Mouse (Mus musculus): Measurements from ENCODE around the gene Ankrd23.

- TF ChIP-seq POLR2A (IDR thresholded peaks at IDR 0.05; ENCODE audit: low read depth, low read length), result no peak
- no peak for TF ChIP-seq ELF1 (IDR thresholded peaks at IDR 0.05; ENCODE audit: low read depth, low read length)
- no peak for TF ChIP-seq CTCF (conservative IDR thresholded peaks at IDR 0.05 in 1 of 2, IDR thresholded peaks at IDR 0.05 in 1 of 2; ENCODE audit: low read depth in 2 of 2, low read length in 2 of 2)
- no peak for TF ChIP-seq NRF1 (IDR thresholded peaks at IDR 0.05; ENCODE audit: low read depth, low read length)
- no peak for TF ChIP-seq EP300 (IDR thresholded peaks at IDR 0.05; ENCODE audit: low read length)
- no peak for TF ChIP-seq JUND (conservative IDR thresholded peaks at IDR 0.05; ENCODE audit: low read depth, low read length)
- no peak for TF ChIP-seq POLR2AphosphoS2 (IDR thresholded peaks at IDR 0.05; ENCODE audit: low read depth, low read length)
- no peak for TF ChIP-seq E2F4 (IDR thresholded peaks at IDR 0.05; ENCODE audit: insufficient replicate concordance, low read depth, low read length)
- no peak for TF ChIP-seq HCFC1 (IDR thresholded peaks at IDR 0.05; ENCODE audit: low read depth, low read length)
- TF ChIP-seq UBTF (IDR thresholded peaks at IDR 0.05; ENCODE audit: low read depth, low read length), result no peak
- no peak for TF ChIP-seq KAT2A (IDR thresholded peaks at IDR 0.05; ENCODE audit: insufficient replicate concordance, low read length)
- no peak for TF ChIP-seq NELFE (IDR thresholded peaks at IDR 0.05; ENCODE audit: low read depth, low read length)
These were observed 43.9 kb upstream of the Ankrd23 start for GRCm38 (mm10) chr1:36580384-36581207.

Data from CH12.LX (cell line).